Mouse (Mus musculus): ENCODE measurements around the gene Rabgef1. TPM values are rescaled to one million over a fixed set of nuclear protein-coding genes. Genes with fewer than 3 reads are reported as not detected.

Gene Rabgef1
- polyA plus RNA-seq, 1 experiment from 2014 or later: 19.7 TPM

DNA sequence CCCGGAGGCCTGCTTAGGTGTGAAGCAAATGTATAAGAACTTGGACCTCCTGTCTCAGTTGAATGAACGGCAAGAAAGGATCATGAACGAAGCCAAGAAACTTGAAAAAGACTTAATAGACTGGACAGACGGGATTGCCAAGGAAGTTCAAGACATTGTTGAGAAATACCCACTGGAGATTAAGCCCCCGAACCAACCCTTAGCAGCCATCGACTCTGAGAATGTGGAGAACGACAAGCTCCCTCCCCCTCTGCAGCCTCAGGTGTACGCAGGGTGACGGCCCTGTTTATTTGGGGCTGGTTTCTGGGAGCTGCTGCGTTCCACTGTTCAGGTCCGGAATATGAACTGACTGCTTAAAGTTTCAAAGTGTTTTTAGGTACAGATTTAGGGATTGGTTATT lies 41.4 kb downstream of the Rabgef1 start:
- H3K4me1 ChIP-seq (ENCODE audit: insufficient read depth): no peaks in the 10 kb centered on the region
- H3K27me3 ChIP-seq (ENCODE audit: insufficient read depth, low read length): no peaks in the 10 kb centered on the region
- no peak overlapping the region for H3K9ac ChIP-seq (replicated peaks)
- DNase-seq (no peak), ATAC-seq (no peak)
- TF ChIP-seq CTCF (IDR thresholded peaks at IDR 0.05; ENCODE audit: low read depth) (no peak), EP300 (IDR thresholded peaks at IDR 0.05; ENCODE audit: low read depth) (no peak)
- WGBS (ENCODE audit: insufficient replicate concordance): 91% methylated on average over 11 of the region's 11 CpGs
- H3K27ac ChIP-seq (ENCODE audit: low read depth): no peak overlapping the region
- H3K9me3 ChIP-seq (ENCODE audit: low read length): no peaks in the 10 kb centered on the region
- H3K36me3 ChIP-seq (replicated peaks; ENCODE audit: insufficient read depth, low read length): peaks cover 53% of the 10 kb centered on the region
- H3K4me2 ChIP-seq (ENCODE audit: low read depth, low read length): no peak overlapping the region
- no peak overlapping the region for H3K4me3 ChIP-seq (ENCODE audit: low read depth, low read length)

DNA sequence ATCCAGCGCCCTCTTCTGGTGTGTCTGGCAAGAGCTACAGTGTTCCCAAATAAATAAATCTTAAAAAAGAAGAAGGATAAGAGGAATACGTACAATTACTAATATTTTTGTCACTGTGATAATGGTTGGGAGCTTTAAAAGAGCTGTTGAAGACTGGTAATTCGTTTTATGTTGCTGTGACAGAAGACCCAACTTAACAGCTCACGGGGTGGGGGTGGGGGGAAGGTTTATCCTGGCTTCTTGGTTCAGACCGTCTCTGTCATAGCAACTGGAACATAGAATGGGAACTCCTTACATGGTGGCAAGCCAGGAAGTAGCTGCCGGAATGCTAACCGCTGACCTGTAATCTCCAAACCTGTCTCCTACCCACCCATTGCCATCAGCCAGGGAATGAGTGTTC lies 45.2 kb downstream of the Rabgef1 start, which contains the start of gene Tmem248:
Gene Tmem248, plus strand, starts transcription at position 301 of the 400 bp plus-strand sequence.
- Histone ChIP-seq H3K9me3 (ENCODE audit: low read length) (peaks cover 2% of the 10 kb centered on the region; the same call in 1 of the 2 replicates), H3K4me3 (ENCODE audit: low read depth, low read length) (no peak within 1 kb of the TSS), H3K27me3 (ENCODE audit: insufficient read depth, low read length) (no peaks in the 10 kb centered on the region), H3K9ac (replicated peaks) (no peak within 1 kb of the TSS), H3K4me1 (ENCODE audit: insufficient read depth) (no peaks in the 10 kb centered on the region; the same call in 1 of the 2 replicates), H3K27ac (ENCODE audit: low read depth) (no peak within 1 kb of the TSS), H3K36me3 (replicated peaks; ENCODE audit: insufficient read depth, low read length) (peaks cover 25% of the 10 kb centered on the region), H3K4me2 (ENCODE audit: low read depth, low read length) (no peak within 1 kb of the TSS)
- DNase-seq (no peak), ATAC-seq (no peak)
- no peak for TF ChIP-seq CTCF (IDR thresholded peaks at IDR 0.05; ENCODE audit: low read depth)
- TF ChIP-seq EP300 (IDR thresholded peaks at IDR 0.05; ENCODE audit: low read depth): no peak
- 82% methylated on average over 7 of the region's 7 CpGs for WGBS (ENCODE audit: insufficient replicate concordance)

DNA sequence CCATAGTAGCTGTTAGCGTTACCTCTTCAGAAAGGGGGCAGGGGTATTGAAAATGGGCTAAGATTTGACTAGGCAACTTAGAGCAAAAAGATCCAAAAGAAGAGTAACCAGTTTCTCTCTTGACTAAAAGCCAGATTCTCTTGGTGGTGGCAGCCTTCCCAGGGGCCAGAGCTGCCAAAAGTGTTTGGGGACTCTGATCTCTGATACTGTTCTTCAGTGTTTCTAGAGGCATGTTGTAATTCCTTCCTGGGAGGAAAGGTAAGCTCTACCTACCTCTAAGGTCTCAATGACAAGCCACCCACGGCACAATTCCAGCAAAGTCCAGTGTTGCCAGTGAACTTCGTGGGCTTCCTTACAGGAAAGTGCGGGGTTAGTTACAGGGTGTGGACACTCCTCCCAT lies 45.8 kb downstream of the Rabgef1 start:
- no peaks in the 10 kb centered on the region; the same call in 1 of the 2 replicates for H3K4me1 ChIP-seq (ENCODE audit: insufficient read depth)
- no peak for ATAC-seq
- 85% methylated on average over 4 of the region's 4 CpGs for WGBS (ENCODE audit: insufficient replicate concordance)
- no peaks in the 10 kb centered on the region for H3K27me3 ChIP-seq (ENCODE audit: insufficient read depth, low read length)
- H3K4me2 ChIP-seq (ENCODE audit: low read depth, low read length): no peak overlapping the region
- H3K9ac ChIP-seq (replicated peaks): no peak overlapping the region
- H3K4me3 ChIP-seq (ENCODE audit: low read depth, low read length): no peak overlapping the region
- DNase-seq: no peak
- H3K9me3 ChIP-seq (ENCODE audit: low read length): peaks cover 2% of the 10 kb centered on the region; the same call in 1 of the 2 replicates
- H3K27ac ChIP-seq (ENCODE audit: low read depth): no peak overlapping the region
- TF ChIP-seq CTCF (IDR thresholded peaks at IDR 0.05; ENCODE audit: low read depth) (no peak), EP300 (IDR thresholded peaks at IDR 0.05; ENCODE audit: low read depth) (no peak)
- peaks cover 20% of the 10 kb centered on the region for H3K36me3 ChIP-seq (replicated peaks; ENCODE audit: insufficient read depth, low read length)

GRCm38 (mm10) chr5:130218336-130218735 lies 46.7 kb downstream of the Rabgef1 start:
- Histone ChIP-seq H3K36me3 (replicated peaks; ENCODE audit: insufficient read depth, low read length) (peaks cover 11% of the 10 kb centered on the region), H3K4me1 (ENCODE audit: insufficient read depth) (peaks cover 3% of the 10 kb centered on the region), H3K9ac (replicated peaks) (no peak overlapping the region), H3K9me3 (ENCODE audit: low read length) (peaks cover 2% of the 10 kb centered on the region; the same call in 1 of the 2 replicates), H3K27me3 (ENCODE audit: insufficient read depth, low read length) (no peaks in the 10 kb centered on the region), H3K4me3 (ENCODE audit: low read depth, low read length) (no peak overlapping the region), H3K4me2 (ENCODE audit: low read depth, low read length) (no peak overlapping the region), H3K27ac (ENCODE audit: low read depth) (no peak overlapping the region)
- 81% methylated on average over 5 of the region's 5 CpGs for WGBS (ENCODE audit: insufficient replicate concordance)
- ATAC-seq (no peak), DNase-seq (no peak)
- TF ChIP-seq EP300 (IDR thresholded peaks at IDR 0.05; ENCODE audit: low read depth) (no peak), CTCF (IDR thresholded peaks at IDR 0.05; ENCODE audit: low read depth) (no peak)

DNA sequence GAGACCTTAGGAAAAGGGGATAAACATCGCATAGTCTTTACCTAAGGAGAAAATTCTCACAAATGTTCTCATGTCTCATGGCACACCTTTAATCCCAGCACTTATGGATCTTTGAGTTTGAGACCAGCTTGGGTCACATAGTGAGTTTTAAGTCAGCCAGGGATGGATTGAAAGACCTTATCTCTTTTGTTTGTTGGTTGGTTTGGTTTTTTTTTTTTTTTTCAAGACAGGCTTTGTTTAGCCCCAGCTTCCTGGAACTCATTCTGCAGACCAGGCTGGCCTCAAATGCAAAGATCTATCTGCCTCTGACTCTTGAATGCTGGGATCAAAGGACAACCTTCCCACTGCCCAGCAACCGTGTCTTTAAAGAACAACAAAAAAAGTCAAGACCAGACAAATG lies 49.7 kb downstream of the Rabgef1 start:
- DNase-seq: no peak
- H3K27ac ChIP-seq (ENCODE audit: low read depth): peak overlapping the region; percentile 92
- peaks cover 2% of the 10 kb centered on the region; the same call in 1 of the 2 replicates for H3K9me3 ChIP-seq (ENCODE audit: low read length)
- peak overlapping the region; percentile 75 for H3K4me2 ChIP-seq (ENCODE audit: low read depth, low read length)
- peaks cover 12% of the 10 kb centered on the region for H3K4me1 ChIP-seq (ENCODE audit: insufficient read depth)
- TF ChIP-seq EP300 (IDR thresholded peaks at IDR 0.05; ENCODE audit: low read depth) (no peak), CTCF (IDR thresholded peaks at IDR 0.05; ENCODE audit: low read depth) (no peak)
- H3K36me3 ChIP-seq (replicated peaks; ENCODE audit: insufficient read depth, low read length): no peaks in the 10 kb centered on the region
- peak overlapping the region; percentile 92 for H3K4me3 ChIP-seq (ENCODE audit: low read depth, low read length)
- ATAC-seq: no peak
- 48% methylated on average over 2 of the region's 2 CpGs for WGBS (ENCODE audit: insufficient replicate concordance)
- H3K27me3 ChIP-seq (ENCODE audit: insufficient read depth, low read length): no peaks in the 10 kb centered on the region
- peak overlapping the region; percentile 95 for H3K9ac ChIP-seq (replicated peaks)

DNA sequence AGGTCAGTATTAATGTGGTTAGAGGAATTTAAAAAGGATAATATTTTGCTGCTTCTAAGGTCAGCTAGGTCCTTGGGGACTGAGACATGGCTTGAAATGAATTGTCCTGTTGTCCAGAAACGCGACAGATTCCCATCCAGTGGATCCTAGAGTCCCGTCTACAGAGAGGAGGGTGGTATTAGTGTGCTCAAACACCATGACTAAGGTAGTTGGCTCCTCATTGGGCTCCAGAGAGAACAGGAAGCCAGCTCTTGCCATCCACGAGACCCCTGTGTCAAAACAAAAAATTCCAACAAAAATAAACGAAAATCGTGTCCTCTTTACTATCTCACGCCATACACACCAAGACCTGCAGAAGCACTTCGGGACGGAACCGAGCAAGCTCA lies 50.2 kb downstream of the Rabgef1 start:
- peaks cover 15% of the 10 kb centered on the region for H3K4me1 ChIP-seq (ENCODE audit: insufficient read depth)
- H3K27ac ChIP-seq (ENCODE audit: low read depth): peak overlapping the region; percentile 92
- H3K4me2 ChIP-seq (ENCODE audit: low read depth, low read length): peak overlapping the region; percentile 75
- TF ChIP-seq CTCF (IDR thresholded peaks at IDR 0.05; ENCODE audit: low read depth) (no peak), EP300 (IDR thresholded peaks at IDR 0.05; ENCODE audit: low read depth) (no peak)
- H3K9me3 ChIP-seq (ENCODE audit: low read length): peaks cover 2% of the 10 kb centered on the region; the same call in 1 of the 2 replicates
- peak overlapping the region; percentile 92 for H3K4me3 ChIP-seq (ENCODE audit: low read depth, low read length)
- DNase-seq (no peak), ATAC-seq (peak; percentile 34)
- H3K27me3 ChIP-seq (ENCODE audit: insufficient read depth, low read length): no peaks in the 10 kb centered on the region
- under 1% methylated on average over 10 of the region's 10 CpGs for WGBS (ENCODE audit: insufficient replicate concordance)
- peak overlapping the region; percentile 95 for H3K9ac ChIP-seq (replicated peaks)
- H3K36me3 ChIP-seq (replicated peaks; ENCODE audit: insufficient read depth, low read length): no peaks in the 10 kb centered on the region

Measured in liver, postnatal 0 days (tissue).